ENCODE assay signal across 8 mouse cellular contexts in genomic region chr15:80850004-80850403, GRCm38 (mm10).
DNase-seq lines count a peak whose midpoint lies in the region; ATAC-seq and TF ChIP-seq lines count a peak whose summit lies in the region.

No protein-coding gene starts in this region.

- no peaks in the 10 kb centered on the region for H3K9me3 ChIP-seq in lung, embryonic 14.5 days (ENCODE audit: low read depth, low read length)
- H3K9me3 ChIP-seq in heart, embryonic 14.5 days (ENCODE audit: control insufficient read depth, low read length): no peaks in the 10 kb centered on the region
- no peaks in the 10 kb centered on the region for H3K9me3 ChIP-seq in forebrain, embryonic 10.5 days

- ATAC-seq in lung, embryonic 14.5 days (ENCODE audit: insufficient read depth): no peak
- ATAC-seq in heart, embryonic 14.5 days (ENCODE audit: insufficient number of reproducible peaks, insufficient read depth, low FRiP score, low read depth): no peak

- no peak overlapping the region for H3K4me3 ChIP-seq in lung, embryonic 14.5 days (ENCODE audit: low read depth, low read length)
- H3K4me3 ChIP-seq in lung, adult 2 months (replicated peaks; ENCODE audit: extremely low read depth, low read depth, low read length): no peak overlapping the region
- H3K4me3 ChIP-seq in heart, embryonic 14.5 days (ENCODE audit: control insufficient read depth in 1 of 2, insufficient read depth in 1 of 2, low read depth in 1 of 2, low read length in 2 of 2): no peak overlapping the region
- no peak overlapping the region for H3K4me3 ChIP-seq in forebrain, embryonic 10.5 days

- no peak for TF ChIP-seq POLR2A in lung, adult 2 months (IDR thresholded peaks at IDR 0.05; ENCODE audit: borderline replicate concordance, extremely low read depth, low read depth, low read length)

- 62% methylated on average over 8 of the region's 8 CpGs for WGBS in lung, embryonic 14.5 days
- WGBS in lung, adult 2 months: 40% methylated on average over 8 of the region's 8 CpGs
- 29% methylated on average over 8 of the region's 8 CpGs for WGBS in heart, embryonic 14.5 days
- WGBS in forebrain, embryonic 10.5 days: 73% methylated on average over 8 of the region's 8 CpGs

- no peaks in the 10 kb centered on the region for H3K36me3 ChIP-seq in lung, embryonic 14.5 days (ENCODE audit: insufficient read depth)
- no peaks in the 10 kb centered on the region for H3K36me3 ChIP-seq in heart, embryonic 14.5 days (ENCODE audit: control insufficient read depth, insufficient read depth, low read length)
- peaks cover 47% of the 10 kb centered on the region for H3K36me3 ChIP-seq in forebrain, embryonic 10.5 days (replicated peaks)

- H3K27ac ChIP-seq in lung, embryonic 14.5 days (ENCODE audit: low read depth): no peak overlapping the region
- peak overlapping the region; percentile 1 to 64; a peak in 2 of 4 replicates for H3K27ac ChIP-seq in heart, embryonic 14.5 days (replicated peaks in 1 of 2; ENCODE audit: control insufficient read depth in 1 of 2, insufficient read depth in 1 of 2, low read depth in 2 of 2, low read length in 2 of 2)
- H3K27ac ChIP-seq in forebrain, embryonic 10.5 days: no peak overlapping the region

- no peak overlapping the region for H3K4me2 ChIP-seq in lung, embryonic 14.5 days
- H3K4me2 ChIP-seq in heart, embryonic 14.5 days (ENCODE audit: low read length): no peak overlapping the region

- peak; percentile 43 for DNase-seq in cerebellum, adult 9-10 months
- no peak for DNase-seq in cerebellum, postnatal 10 days
- DNase-seq in lung, embryonic 14.5 days: peak; percentile 19
- no peak for DNase-seq in lung, adult 2 months
- DNase-seq in skeletal muscle tissue, adult 2 months (ENCODE audit: low read depth, low spot score): peak; percentile 30
- DNase-seq in right cerebral cortex, postnatal 25 days: no peak
- DNase-seq in forebrain, embryonic 10.5 days (ENCODE audit: extremely low spot score, low spot score): no peak

- H3K9ac ChIP-seq in lung, embryonic 14.5 days: no peak overlapping the region
- H3K9ac ChIP-seq in heart, embryonic 14.5 days (ENCODE audit: low read length): no peak overlapping the region

- H3K27me3 ChIP-seq in lung, embryonic 14.5 days (ENCODE audit: insufficient read depth, low read length): no peaks in the 10 kb centered on the region
- H3K27me3 ChIP-seq in heart, embryonic 14.5 days (ENCODE audit: control insufficient read depth, insufficient read depth, low read length): no peaks in the 10 kb centered on the region
- H3K27me3 ChIP-seq in forebrain, embryonic 10.5 days (ENCODE audit: poor library complexity, severe bottlenecking): no peaks in the 10 kb centered on the region

- no peaks in the 10 kb centered on the region for H3K4me1 ChIP-seq in lung, embryonic 14.5 days (ENCODE audit: insufficient read depth)
- peaks cover 4% of the 10 kb centered on the region; the same call in 1 of the 2 replicates for H3K4me1 ChIP-seq in lung, adult 2 months (ENCODE audit: control insufficient read depth, insufficient read depth, low read length)
- H3K4me1 ChIP-seq in heart, embryonic 14.5 days (ENCODE audit: control insufficient read depth in 2 of 2, insufficient read depth in 2 of 2, low read length in 2 of 2): peaks cover 8 to 37% of the 10 kb centered on the region in 2 experiments
- peaks cover 10% of the 10 kb centered on the region; the same call in 1 of the 2 replicates for H3K4me1 ChIP-seq in forebrain, embryonic 10.5 days

- TF ChIP-seq CTCF in lung, embryonic 14.5 days (IDR thresholded peaks at IDR 0.05; ENCODE audit: low read depth): no peak
- TF ChIP-seq CTCF in lung, adult 2 months (IDR thresholded peaks at IDR 0.05; ENCODE audit: insufficient read depth, low read length): no peak

Comparison
In these comparisons a context has a peak if more than half of its experiments do, and no peak if none do; other contexts are left out.
1. DNase-seq: peak in cerebellum, adult 9-10 months (single experiment), lung, embryonic 14.5 days (single experiment) and skeletal muscle tissue, adult 2 months (single experiment); none in cerebellum, postnatal 10 days (0 of 2), lung, adult 2 months (single experiment), right cerebral cortex, postnatal 25 days (single experiment) and forebrain, embryonic 10.5 days (single experiment).
2. H3K27ac ChIP-seq: peak in heart, embryonic 14.5 days (2 of 2); none in lung, embryonic 14.5 days (single experiment) and forebrain, embryonic 10.5 days (single experiment).